Mouse (Mus musculus): Measurements from ENCODE around the gene Spg11. TPM values are rescaled to one million over a fixed set of nuclear protein-coding genes. Genes with fewer than 3 reads are reported as not detected.

Spg11 gene
- polyA plus RNA-seq, 1 experiment from 2014 or later, result 10.7 TPM

GRCm38 (mm10) chr2:122081728-122082456 lies 36.3 kb downstream of the Spg11 start:
- no peaks in the 10 kb centered on the region for H3K4me1 ChIP-seq
- peaks cover 91% of the 10 kb centered on the region for H3K36me3 ChIP-seq
- no peak for DNase-seq (ENCODE audit: low spot score)
- H3K9me3 ChIP-seq (replicated peaks), result no peaks in the 10 kb centered on the region; the same call in 1 of the 2 replicates
- 80% methylated on average over 7 of the region's 7 CpGs for WGBS
- H3K4me3 ChIP-seq, result no peak overlapping the region
- no peaks in the 10 kb centered on the region for H3K27me3 ChIP-seq (ENCODE audit: low read depth, poor library complexity, severe bottlenecking)
- H3K27ac ChIP-seq (replicated peaks), result no peak overlapping the region

DNA sequence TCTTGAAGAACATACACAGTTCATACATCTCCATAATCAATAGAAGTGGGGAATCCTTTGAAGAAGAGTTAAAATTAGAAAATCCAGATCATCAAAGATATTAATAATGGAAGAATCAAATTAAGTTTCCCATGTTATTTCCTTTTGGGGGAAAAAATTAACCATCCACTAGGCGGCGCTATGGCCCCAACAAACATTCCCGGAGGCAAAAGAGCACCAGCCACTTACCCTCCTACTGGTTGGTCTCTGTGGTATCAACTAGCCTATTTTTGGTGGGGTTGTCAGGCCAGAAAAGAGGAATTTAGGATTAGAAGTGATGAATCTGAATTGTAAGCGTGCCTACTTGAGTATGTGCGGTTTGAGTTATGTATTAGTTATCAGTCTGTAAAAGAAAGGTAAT lies 48.3 kb downstream of the Spg11 start:
- peaks cover 70% of the 10 kb centered on the region for H3K36me3 ChIP-seq
- WGBS, result 40% methylated on average over 5 of the region's 5 CpGs
- no peak overlapping the region for H3K27ac ChIP-seq (replicated peaks)
- no peaks in the 10 kb centered on the region for H3K4me1 ChIP-seq
- no peaks in the 10 kb centered on the region for H3K27me3 ChIP-seq (ENCODE audit: low read depth, poor library complexity, severe bottlenecking)
- no peaks in the 10 kb centered on the region for H3K9me3 ChIP-seq (replicated peaks)
- DNase-seq (ENCODE audit: low spot score), result peak; percentile 43
- H3K4me3 ChIP-seq, result no peak overlapping the region

DNA sequence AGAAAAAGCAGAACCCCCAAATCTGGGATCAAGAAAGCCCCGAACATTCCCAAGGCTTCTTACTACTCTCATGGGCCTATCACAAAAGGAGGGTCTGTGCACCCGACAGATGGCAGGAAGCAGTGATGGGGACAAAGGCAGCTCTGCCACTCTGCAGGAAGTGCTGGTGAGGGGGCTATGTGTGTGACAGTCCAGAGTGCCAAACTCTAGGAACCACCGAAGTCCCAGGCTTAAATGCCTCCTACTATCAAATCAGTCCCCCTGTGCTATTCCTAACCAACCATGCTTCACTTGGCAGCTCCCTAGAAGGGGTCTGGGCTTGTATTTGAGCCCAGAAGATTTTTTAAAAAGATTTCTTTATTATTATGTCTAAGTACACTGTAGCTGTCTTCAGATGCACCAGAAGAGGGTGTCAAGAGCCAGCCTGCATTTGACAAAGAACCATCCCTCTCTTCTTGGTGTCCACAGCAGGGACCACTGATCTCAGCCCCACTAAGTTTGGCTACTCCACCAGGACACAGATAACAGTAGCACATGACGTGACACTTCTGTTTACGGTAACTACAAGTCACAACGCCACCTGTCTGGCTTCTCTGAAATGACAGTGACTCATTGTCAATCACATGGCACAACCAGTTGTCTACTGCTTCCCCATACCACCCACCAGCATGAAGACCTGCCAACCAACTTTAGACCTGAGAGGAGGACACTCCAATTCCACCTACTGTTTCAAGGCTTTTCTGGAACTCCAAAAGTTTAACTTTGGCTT lies 48.9 kb downstream of the Spg11 start:
- 93% methylated on average over 6 of the region's 6 CpGs for WGBS
- Histone ChIP-seq H3K27ac (replicated peaks) (no peak overlapping the region), H3K36me3 (peaks cover 70% of the 10 kb centered on the region), H3K9me3 (replicated peaks) (no peaks in the 10 kb centered on the region), H3K4me3 (no peak overlapping the region), H3K4me1 (no peaks in the 10 kb centered on the region), H3K27me3 (ENCODE audit: low read depth, poor library complexity, severe bottlenecking) (no peaks in the 10 kb centered on the region)
- DNase-seq (ENCODE audit: low spot score), result no peak

GRCm38 (mm10) chr2:122066241-122066640 lies 51.9 kb downstream of the Spg11 start:
- no peaks in the 10 kb centered on the region for H3K27me3 ChIP-seq (ENCODE audit: low read depth, poor library complexity, severe bottlenecking)
- H3K27ac ChIP-seq (replicated peaks), result no peak overlapping the region
- WGBS, result 89% methylated on average over 8 of the region's 8 CpGs
- DNase-seq (ENCODE audit: low spot score), result no peak
- H3K4me1 ChIP-seq, result no peaks in the 10 kb centered on the region
- peaks cover 76% of the 10 kb centered on the region for H3K36me3 ChIP-seq
- no peak overlapping the region for H3K4me3 ChIP-seq
- no peaks in the 10 kb centered on the region for H3K9me3 ChIP-seq (replicated peaks)

DNA sequence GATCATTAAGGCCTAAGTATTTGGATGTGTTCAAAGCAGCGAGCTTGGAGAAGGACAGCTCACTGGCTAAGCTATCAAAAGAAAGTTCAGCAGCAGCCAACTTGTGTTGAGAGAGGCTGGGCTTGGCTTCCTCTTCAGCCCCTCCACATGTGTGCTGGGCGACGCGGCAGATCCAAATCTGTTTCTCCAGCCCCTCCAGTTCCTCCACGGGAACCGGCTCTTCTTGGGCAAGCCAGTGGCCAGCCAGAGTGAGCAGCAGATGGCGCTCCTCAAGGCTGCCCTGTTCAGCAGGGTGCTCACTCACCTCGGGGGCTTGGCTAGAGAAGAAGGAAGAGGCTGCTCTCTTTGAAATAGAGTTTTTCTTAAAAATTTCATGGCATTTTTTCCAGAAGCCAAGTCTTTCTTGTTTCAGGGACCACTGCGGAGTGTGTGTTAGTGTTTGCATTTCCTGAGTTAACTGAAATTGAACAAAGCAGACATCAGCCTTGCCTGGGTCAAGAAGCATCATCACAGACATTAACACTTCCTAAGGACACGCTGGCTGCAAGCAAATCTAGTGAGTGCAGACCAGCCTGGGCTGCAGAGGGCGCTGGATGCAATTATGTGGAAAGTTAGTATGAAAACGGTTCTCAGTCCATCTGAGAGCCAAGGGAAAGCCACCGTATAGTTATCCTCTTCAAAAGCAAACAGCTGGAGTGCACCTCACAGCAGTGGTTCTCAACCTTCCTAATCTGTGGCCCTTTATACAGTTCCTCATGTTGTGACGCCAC lies 52.8 kb downstream of the Spg11 start:
- no peaks in the 10 kb centered on the region for H3K9me3 ChIP-seq (replicated peaks)
- peak; percentile 19 for DNase-seq (ENCODE audit: low spot score)
- WGBS, result 60% methylated on average over 14 of the region's 14 CpGs
- no peak overlapping the region for H3K4me3 ChIP-seq
- no peaks in the 10 kb centered on the region for H3K4me1 ChIP-seq
- no peak overlapping the region for H3K27ac ChIP-seq (replicated peaks)
- no peaks in the 10 kb centered on the region for H3K27me3 ChIP-seq (ENCODE audit: low read depth, poor library complexity, severe bottlenecking)
- peaks cover 76% of the 10 kb centered on the region for H3K36me3 ChIP-seq

DNA sequence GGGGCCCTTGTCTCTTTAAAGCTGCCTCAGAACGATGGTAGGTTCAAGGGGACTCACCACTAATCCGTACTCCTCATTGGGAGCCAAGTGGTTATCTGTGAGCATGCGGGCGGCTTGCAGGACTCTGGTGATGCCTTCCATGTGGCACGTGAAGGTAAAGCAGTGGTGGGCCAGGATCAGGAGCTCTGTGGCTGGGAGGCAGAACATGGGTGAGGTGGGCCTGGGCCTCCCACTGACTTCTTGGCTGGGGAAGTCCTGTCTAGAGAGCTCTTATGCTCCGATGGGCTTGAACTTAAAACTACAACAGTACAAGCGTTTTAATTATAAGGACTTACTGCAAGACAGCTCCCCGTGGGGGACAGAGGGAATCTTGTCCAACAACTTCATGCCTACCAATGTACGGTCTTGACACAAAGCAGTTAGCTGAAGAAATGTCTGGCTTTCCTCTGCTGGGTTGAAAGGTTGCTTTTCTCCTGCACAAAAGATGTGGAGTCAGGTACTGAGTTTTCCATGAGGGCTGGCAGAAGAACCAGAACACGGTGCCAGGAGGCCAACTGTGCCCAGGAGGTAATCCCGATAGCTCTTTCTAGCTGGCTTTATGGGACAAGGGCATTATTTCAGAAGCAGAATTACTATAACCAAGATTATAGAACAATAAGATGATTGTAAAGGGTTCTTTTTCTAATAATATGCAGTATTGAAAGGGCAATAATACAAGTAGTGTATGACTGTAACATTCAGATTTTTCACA lies 58.6 kb downstream of the Spg11 start:
- Histone ChIP-seq H3K27me3 (ENCODE audit: low read depth, poor library complexity, severe bottlenecking) (no peaks in the 10 kb centered on the region), H3K4me1 (no peaks in the 10 kb centered on the region), H3K27ac (replicated peaks) (no peak overlapping the region), H3K9me3 (replicated peaks) (no peaks in the 10 kb centered on the region), H3K36me3 (peaks cover 79% of the 10 kb centered on the region), H3K4me3 (no peak overlapping the region)
- WGBS, result 90% methylated on average over 11 of the region's 11 CpGs
- no peak for DNase-seq (ENCODE audit: low spot score)

- Histone ChIP-seq H3K27ac (replicated peaks) (no peak overlapping the region), H3K36me3 (peaks cover 91% of the 10 kb centered on the region), H3K4me3 (no peak overlapping the region), H3K27me3 (ENCODE audit: low read depth, poor library complexity, severe bottlenecking) (no peaks in the 10 kb centered on the region), H3K4me1 (no peaks in the 10 kb centered on the region), H3K9me3 (replicated peaks) (no peaks in the 10 kb centered on the region)
- no peak for DNase-seq (ENCODE audit: low spot score)
Measured at GRCm38 (mm10) chr2:122043926-122044325, 74.3 kb downstream of the Spg11 start.

- H3K4me3 ChIP-seq, result no peak overlapping the region
- H3K27ac ChIP-seq (replicated peaks), result no peak overlapping the region
- H3K9me3 ChIP-seq (replicated peaks), result no peaks in the 10 kb centered on the region
- H3K36me3 ChIP-seq, result peaks cover 88% of the 10 kb centered on the region
- 95% methylated on average over 3 of the region's 3 CpGs for WGBS
- no peaks in the 10 kb centered on the region for H3K4me1 ChIP-seq
- DNase-seq (ENCODE audit: low spot score), result no peak
- H3K27me3 ChIP-seq (ENCODE audit: low read depth, poor library complexity, severe bottlenecking), result no peaks in the 10 kb centered on the region
Measured at GRCm38 (mm10) chr2:122036064-122036463, 82.1 kb downstream of the Spg11 start.

DNA sequence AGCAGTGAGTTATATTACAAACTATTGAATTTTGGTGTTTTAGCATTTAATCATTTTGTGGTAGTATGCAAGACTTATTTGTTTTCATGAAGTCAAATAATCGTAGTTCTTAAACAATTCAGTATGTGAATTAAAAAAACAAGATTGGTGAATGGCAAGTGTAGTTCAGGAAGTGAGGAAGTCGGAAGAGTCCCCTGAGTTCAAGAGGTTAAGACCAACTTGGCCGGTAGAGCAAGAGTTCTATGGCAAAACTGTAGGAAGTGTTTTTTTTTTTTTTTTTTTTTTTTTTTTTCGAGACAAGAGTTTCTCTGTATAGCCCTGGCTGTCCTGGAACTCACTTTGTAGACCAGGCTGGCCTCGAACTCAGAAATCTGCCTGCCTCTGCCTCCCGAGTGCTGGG lies 86.2 kb downstream of the Spg11 start:
- H3K9me3 ChIP-seq (replicated peaks), result no peaks in the 10 kb centered on the region
- H3K36me3 ChIP-seq, result peaks cover 63% of the 10 kb centered on the region
- WGBS, result 81% methylated on average over 6 of the region's 6 CpGs
- no peak for DNase-seq (ENCODE audit: low spot score)
- H3K4me1 ChIP-seq, result peaks cover 20% of the 10 kb centered on the region
- no peak overlapping the region for H3K4me3 ChIP-seq
- H3K27me3 ChIP-seq (ENCODE audit: low read depth, poor library complexity, severe bottlenecking), result no peaks in the 10 kb centered on the region
- no peak overlapping the region for H3K27ac ChIP-seq (replicated peaks)

- peaks cover 35% of the 10 kb centered on the region for H3K36me3 ChIP-seq
- H3K4me1 ChIP-seq, result peaks cover 20% of the 10 kb centered on the region
- H3K27me3 ChIP-seq (ENCODE audit: low read depth, poor library complexity, severe bottlenecking), result no peaks in the 10 kb centered on the region
- H3K4me3 ChIP-seq, result peak overlapping the region; percentile 95
- WGBS, result 2% methylated on average over 62 of the region's 71 CpGs
- peak; percentile 68 for DNase-seq (ENCODE audit: low spot score)
- peak overlapping the region; percentile 93 for H3K27ac ChIP-seq (replicated peaks)
- H3K9me3 ChIP-seq (replicated peaks), result no peaks in the 10 kb centered on the region
Measured at GRCm38 (mm10) chr2:122028756-122029700, 89.2 kb downstream of the Spg11 start.

GRCm38 (mm10) chr2:122027862-122028755 lies 90.1 kb downstream of the Spg11 start, which contains the start of gene Eif3j1:
Gene Eif3j1, plus strand, starts transcription at chr2:122028546.
- under 1% methylated on average over 60 of the region's 67 CpGs for WGBS
- Histone ChIP-seq H3K9me3 (replicated peaks) (no peaks in the 10 kb centered on the region), H3K4me1 (peaks cover 20% of the 10 kb centered on the region), H3K27ac (replicated peaks) (peak within 1 kb of the TSS; percentile 93), H3K4me3 (peak within 1 kb of the TSS; percentile 95), H3K36me3 (peaks cover 26% of the 10 kb centered on the region), H3K27me3 (ENCODE audit: low read depth, poor library complexity, severe bottlenecking) (no peaks in the 10 kb centered on the region)
- peak; percentile 95 for DNase-seq (ENCODE audit: low spot score)

All from midbrain, embryonic 10.5 days (tissue).